In the genomic region with DNA sequence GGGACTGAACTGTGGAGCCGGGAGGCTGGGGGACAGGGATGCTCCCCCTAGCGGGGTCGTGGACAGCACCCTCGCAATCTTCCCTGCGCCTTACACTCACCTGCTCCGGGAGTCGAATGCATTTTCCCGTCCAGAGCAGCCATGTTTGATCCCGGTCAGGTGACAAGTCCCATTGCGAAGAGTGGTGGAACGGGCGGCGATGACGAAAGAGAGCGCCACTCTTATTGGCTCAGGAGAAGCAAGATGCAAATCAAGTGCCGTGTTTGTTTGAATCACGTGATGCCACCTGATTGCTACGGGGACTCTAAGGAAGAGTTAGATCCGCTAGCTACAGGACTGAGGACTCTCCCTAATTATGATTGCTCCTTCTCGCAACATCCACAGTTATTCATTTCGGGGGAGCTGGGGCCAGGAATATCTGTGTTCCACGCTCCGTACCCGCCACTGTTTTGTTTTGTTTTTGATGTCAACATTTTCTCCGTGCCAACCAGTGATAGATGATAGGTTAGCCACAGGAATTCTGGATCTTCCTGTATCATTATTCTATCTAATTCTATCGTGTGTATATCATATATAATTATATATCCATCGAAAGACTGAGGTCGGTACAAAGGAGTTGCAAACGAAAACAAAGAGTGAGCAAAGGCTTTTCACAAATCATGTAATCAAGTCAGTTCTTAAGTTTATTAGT, we compare ENCODE assay signal across 8 mouse cellular contexts. TPM values are rescaled to one million over a fixed set of nuclear protein-coding genes. Genes with fewer than 3 reads are reported as not detected.
DNase-seq lines count a peak whose midpoint lies in the region; ATAC-seq and TF ChIP-seq lines count a peak whose summit lies in the region.

A gene (minus strand): TSS at position 179 of the 691 bp plus-strand sequence.

- TF ChIP-seq EP300 in MEL (IDR thresholded peaks at IDR 0.05; ENCODE audit: low read depth in 1 of 2, low read length in 2 of 2) = no peak

- H3K4me2 ChIP-seq in forebrain, postnatal 0 days (ENCODE audit: low read depth) = peak within 1 kb of the TSS; percentile 79
- peak within 1 kb of the TSS; percentile 69 for H3K4me2 ChIP-seq in lung, embryonic 15.5 days

- H3K9me3 ChIP-seq in MEL (replicated peaks; ENCODE audit: insufficient read depth, low read length) = no peaks in the 10 kb centered on the region
- no peaks in the 10 kb centered on the region for H3K9me3 ChIP-seq in forebrain, postnatal 0 days (ENCODE audit: low read length)
- no peaks in the 10 kb centered on the region for H3K9me3 ChIP-seq in lung, embryonic 15.5 days

- H3K4me1 ChIP-seq in MEL (ENCODE audit: control insufficient read depth in 1 of 2, insufficient read depth in 2 of 2, low read length in 2 of 2) = peaks cover 0 to 7% of the 10 kb centered on the region in 2 experiments; a peak in 2 of 4 replicates
- no peaks in the 10 kb centered on the region for H3K4me1 ChIP-seq in cerebellum, adult 2 months (ENCODE audit: control insufficient read depth, insufficient read depth, low read length)
- peaks cover 3% of the 10 kb centered on the region; the same call in 1 of the 2 replicates for H3K4me1 ChIP-seq in forebrain, postnatal 0 days (ENCODE audit: insufficient read depth)
- H3K4me1 ChIP-seq in lung, embryonic 15.5 days = peaks cover 18% of the 10 kb centered on the region

- TF ChIP-seq RAD21 in MEL (IDR thresholded peaks at IDR 0.05; ENCODE audit: low read depth, low read length) = no peak

- peak; percentile 78 to 89 for TF ChIP-seq POLR2A in MEL (IDR thresholded peaks at IDR 0.05; ENCODE audit: control insufficient read depth in 1 of 2, insufficient read depth in 1 of 2, low read depth in 1 of 2, low read length in 2 of 2, poor library complexity in 1 of 2)
- peak; percentile 85; the same call in 1 of the 2 replicates for TF ChIP-seq POLR2A in cerebellum, adult 2 months (IDR thresholded peaks at IDR 0.05; ENCODE audit: borderline replicate concordance, insufficient read depth, low read length)

- peak within 1 kb of the TSS; percentile 68 for H3K27ac ChIP-seq in MEL (ENCODE audit: control insufficient read depth, low read depth, low read length)
- H3K27ac ChIP-seq in cerebellum, adult 2 months (ENCODE audit: insufficient read depth, low read length) = no peak within 1 kb of the TSS
- peak within 1 kb of the TSS; percentile 75 for H3K27ac ChIP-seq in forebrain, postnatal 0 days (ENCODE audit: low read depth, low read length)
- peak within 1 kb of the TSS; percentile 67 for H3K27ac ChIP-seq in lung, embryonic 15.5 days

- TF ChIP-seq CTCF in MEL (IDR thresholded peaks at IDR 0.05 in 2 of 3, conservative IDR thresholded peaks at IDR 0.05 in 1 of 3; ENCODE audit: control insufficient read depth in 1 of 3, insufficient read depth in 1 of 3, low read depth in 2 of 3, low read length in 3 of 3, poor library complexity in 1 of 3, severe bottlenecking in 1 of 3) = no peak
- no peak for TF ChIP-seq CTCF in cerebellum, adult 2 months (IDR thresholded peaks at IDR 0.05; ENCODE audit: borderline replicate concordance, insufficient read depth, low read depth, low read length)
- TF ChIP-seq CTCF in forebrain, postnatal 0 days (IDR thresholded peaks at IDR 0.05; ENCODE audit: low read depth) = peak; percentile 52

- H3K36me3 ChIP-seq in MEL (ENCODE audit: control insufficient read depth in 1 of 2, insufficient read depth in 2 of 2, low read length in 2 of 2) = peaks cover 0 to 10% of the 10 kb centered on the region in 2 experiments; a peak in 2 of 4 replicates
- peaks cover 5% of the 10 kb centered on the region; the same call in 1 of the 2 replicates for H3K36me3 ChIP-seq in forebrain, postnatal 0 days (ENCODE audit: insufficient read depth)
- H3K36me3 ChIP-seq in lung, embryonic 15.5 days = peaks cover 7% of the 10 kb centered on the region; the same call in 1 of the 2 replicates

- peak; percentile 99 for ATAC-seq in forebrain, postnatal 0 days
- peak; percentile 94 for ATAC-seq in lung, embryonic 15.5 days (ENCODE audit: borderline replicate concordance, extremely low read depth, low FRiP score, low TSS enrichment)

- no peaks in the 10 kb centered on the region for H3K27me3 ChIP-seq in MEL (ENCODE audit: control insufficient read depth in 1 of 2, insufficient read depth in 2 of 2, low read length in 2 of 2)
- H3K27me3 ChIP-seq in cerebellum, adult 2 months (ENCODE audit: control insufficient read depth, insufficient read depth, low read length) = no peaks in the 10 kb centered on the region
- no peaks in the 10 kb centered on the region for H3K27me3 ChIP-seq in forebrain, postnatal 0 days (ENCODE audit: insufficient read depth, low read length)
- H3K27me3 ChIP-seq in lung, embryonic 15.5 days = no peaks in the 10 kb centered on the region

- peak; percentile 98 for DNase-seq in MEL (ENCODE audit: low read depth, low spot score)
- DNase-seq in cerebellum, adult 2 months = peak; percentile 93 to 96
- peak; percentile 96 for DNase-seq in forebrain, postnatal 0 days
- peak; percentile 91 for DNase-seq in heart, postnatal 4 days
- peak; percentile 95 to 97 for DNase-seq in layer of hippocampus, adult 8-10 months (ENCODE audit: low spot score in 2 of 2)
- peak; percentile 93 for DNase-seq in ovary, adult 18-20 months (ENCODE audit: low spot score)
- DNase-seq in thymus, postnatal 0 days (ENCODE audit: low spot score) = peak; percentile 93

- H3K9ac ChIP-seq in MEL (ENCODE audit: control insufficient read depth, low read depth, low read length, poor library complexity, severe bottlenecking) = peak within 1 kb of the TSS; percentile 68
- peak within 1 kb of the TSS; percentile 64 for H3K9ac ChIP-seq in forebrain, postnatal 0 days
- H3K9ac ChIP-seq in lung, embryonic 15.5 days = peak within 1 kb of the TSS; percentile 68

- H3K79me2 ChIP-seq in MEL (ENCODE audit: control insufficient read depth, insufficient read depth, low read length, poor library complexity) = no peaks in the 10 kb centered on the region; the same call in 1 of the 2 replicates

- under 1% methylated on average over 29 of the region's 29 CpGs for WGBS in cerebellum, adult 2 months
- under 1% methylated on average over 29 of the region's 29 CpGs for WGBS in forebrain, postnatal 0 days
- under 1% methylated on average over 29 of the region's 29 CpGs for WGBS in lung, embryonic 15.5 days

- H3K4me3 ChIP-seq in MEL (ENCODE audit: control insufficient read depth in 1 of 2, insufficient read depth in 1 of 2, low read depth in 2 of 2, low read length in 2 of 2) = peak within 1 kb of the TSS; percentile 72 to 81
- H3K4me3 ChIP-seq in cerebellum, adult 2 months (replicated peaks; ENCODE audit: insufficient read depth, low read depth, low read length) = peak within 1 kb of the TSS; percentile 75
- H3K4me3 ChIP-seq in forebrain, postnatal 0 days (ENCODE audit: low read depth, low read length) = peak within 1 kb of the TSS; percentile 61
- H3K4me3 ChIP-seq in lung, embryonic 15.5 days = peak within 1 kb of the TSS; percentile 71

TF ChIP-seq in MEL, 35 proteins besides CTCF, POLR2A, EP300 and RAD21:
- TF ChIP-seq ELF1 (IDR thresholded peaks at IDR 0.05; ENCODE audit: low read depth, low read length) (peak; percentile 40; the same call in 1 of the 2 replicates), TBP (IDR thresholded peaks at IDR 0.05; ENCODE audit: low read depth, low read length) (peak; percentile 78), TCF12 (IDR thresholded peaks at IDR 0.05; ENCODE audit: low read depth, low read length) (peak; percentile 57; the same call in 1 of the 2 replicates), POLR2AphosphoS2 (IDR thresholded peaks at IDR 0.05; ENCODE audit: low read length) (no peak; the same call in 1 of the 2 replicates), MAX (IDR thresholded peaks at IDR 0.05; ENCODE audit: low read length) (peak; percentile 96), MAZ (IDR thresholded peaks at IDR 0.05; ENCODE audit: low read depth, low read length) (0 out of 2 replicates have a peak, but pooled peaks have one; percentile 6), GATA1 (IDR thresholded peaks at IDR 0.05; ENCODE audit: low read depth, low read length) (no peak), MYC (IDR thresholded peaks at IDR 0.05; ENCODE audit: low read depth, low read length) (peak; percentile 14; the same call in 1 of the 2 replicates), ZNF384 (IDR thresholded peaks at IDR 0.05; ENCODE audit: low read depth, low read length) (no peak), MXI1 (IDR thresholded peaks at IDR 0.05; ENCODE audit: low read depth, low read length) (peak; percentile 89), ETS1 (IDR thresholded peaks at IDR 0.05; ENCODE audit: low read depth, low read length) (peak; percentile 61), HCFC1 (IDR thresholded peaks at IDR 0.05; ENCODE audit: low read depth, low read length) (peak; percentile 86), SIN3A (IDR thresholded peaks at IDR 0.05; ENCODE audit: low read length) (peak; percentile 99), ZKSCAN1 (IDR thresholded peaks at IDR 0.05; ENCODE audit: low read depth, low read length) (no peak), BHLHE40 (IDR thresholded peaks at IDR 0.05; ENCODE audit: borderline replicate concordance, low read depth, low read length) (peak; percentile 91), USF2 (IDR thresholded peaks at IDR 0.05; ENCODE audit: borderline replicate concordance in 1 of 2, insufficient read depth in 1 of 2, low read depth in 1 of 2, low read length in 2 of 2) (peak; percentile 85 to 97), USF1 (IDR thresholded peaks at IDR 0.05; ENCODE audit: low read depth, low read length) (peak; percentile 98), NELFE (IDR thresholded peaks at IDR 0.05; ENCODE audit: low read depth, low read length) (peak; percentile 56)
TF ChIP-seq in MEL: peak in this region for 14.

RNA-seq across cellular contexts. Expression of the gene that starts here (rescaled TPM):
- 7.2 and 9.2 TPM in 2 replicates for total RNA-seq in MEL (2012; rRNA removed)
- polyA plus RNA-seq in MEL (2012; ENCODE audit: insufficient read depth in 1 of 2, insufficient read length in 2 of 2, low read depth in 1 of 2, low replicate concordance in 2 of 2, missing spikeins in 1 of 2) = 100 to 1,000 TPM in 1 of 2 experiments, 10 to 100 TPM in 1; 16.2 to 110 TPM
- polyA plus RNA-seq in cerebellum, adult 2 months (2012; rRNA removed) = 32.1 and 38.4 TPM in 2 replicates
- total RNA-seq in forebrain, postnatal 0 days (2014; rRNA removed) = 13.1 and 25.2 TPM in 2 replicates
- 1.9 and 4.4 TPM in 2 replicates for polyA plus RNA-seq in forebrain, postnatal 0 days (2015; fragmentation: Nextera tagmentation; extraction: Ambion mirVana)
- total RNA-seq in heart, postnatal 4 days (2021) = 10 to 100 TPM; 16.3 to 18.5 TPM
- total RNA-seq in layer of hippocampus, adult 8-10 months (2022) = 10 to 100 TPM; 33.1 to 45.2 (median 38.6) TPM
- polyA plus RNA-seq in lung, embryonic 15.5 days (2015; fragmentation: Nextera tagmentation; extraction: Ambion mirVana) = 10.9 and 12.3 TPM in 2 replicates
- 8.1 and 11.9 TPM in 2 replicates for polyA plus RNA-seq in thymus, postnatal 0 days (2015; fragmentation: Nextera tagmentation; extraction: Ambion mirVana)
